In genomic region chr12:59067095-59067494, GRCm38 (mm10) we compare ENCODE assay signal across 8 mouse cellular contexts. TPM values are rescaled to one million over a fixed set of nuclear protein-coding genes. Genes with fewer than 3 reads are reported as not detected.
DNase-seq lines count a peak whose midpoint lies in the region; ATAC-seq lines count a peak whose summit lies in the region.

No protein-coding gene starts in this region.

- H3K27ac ChIP-seq in heart, embryonic 12.5 days (ENCODE audit: poor library complexity, severe bottlenecking): peak overlapping the region; percentile 70
- peak overlapping the region; percentile 85 for H3K27ac ChIP-seq in forebrain, embryonic 16.5 days (ENCODE audit: low read length)
- H3K27ac ChIP-seq in liver, embryonic 12.5 days: peak overlapping the region; percentile 88
- H3K27ac ChIP-seq in neural tube, embryonic 14.5 days (ENCODE audit: low read depth, low read length): peak overlapping the region; percentile 88

- peak; percentile 58 for ATAC-seq in heart, embryonic 12.5 days (ENCODE audit: insufficient number of reproducible peaks, low FRiP score)
- no peak; the same call in 1 of the 2 replicates for ATAC-seq in forebrain, embryonic 16.5 days
- peak; percentile 46 for ATAC-seq in liver, embryonic 12.5 days
- ATAC-seq in neural tube, embryonic 14.5 days (ENCODE audit: low read depth): peak; percentile 64

- H3K4me2 ChIP-seq in heart, embryonic 12.5 days: peak overlapping the region; percentile 85
- peak overlapping the region; percentile 93 for H3K4me2 ChIP-seq in forebrain, embryonic 16.5 days (ENCODE audit: low read length)
- peak overlapping the region; percentile 86 for H3K4me2 ChIP-seq in liver, embryonic 12.5 days
- H3K4me2 ChIP-seq in neural tube, embryonic 14.5 days (ENCODE audit: low read depth, low read length): peak overlapping the region; percentile 81

- peak overlapping the region; percentile 98 for H3K9ac ChIP-seq in heart, embryonic 12.5 days
- H3K9ac ChIP-seq in forebrain, embryonic 16.5 days (replicated peaks; ENCODE audit: low read depth, low read length): peak overlapping the region; percentile 99
- H3K9ac ChIP-seq in liver, embryonic 12.5 days: peak overlapping the region; percentile 94
- H3K9ac ChIP-seq in neural tube, embryonic 14.5 days (replicated peaks; ENCODE audit: low read depth, low read length): peak overlapping the region; percentile 98

- DNase-seq in heart, adult 18-20 months: no peak
- peak; percentile 36 for DNase-seq in R1 (ENCODE audit: low read depth, low spot score)
- DNase-seq in gastrocnemius, postnatal 25 days: no peak
- DNase-seq in layer of hippocampus, postnatal 36 days: no peak

- H3K36me3 ChIP-seq in heart, embryonic 12.5 days: peaks cover 36% of the 10 kb centered on the region
- peaks cover 27% of the 10 kb centered on the region for H3K36me3 ChIP-seq in forebrain, embryonic 16.5 days (ENCODE audit: control insufficient read depth, insufficient read depth)
- peaks cover 41% of the 10 kb centered on the region for H3K36me3 ChIP-seq in liver, embryonic 12.5 days
- H3K36me3 ChIP-seq in neural tube, embryonic 14.5 days (ENCODE audit: control insufficient read depth, insufficient read depth, low read length): peaks cover 29% of the 10 kb centered on the region

- under 1% methylated on average over 40 of the region's 41 CpGs for WGBS in heart, embryonic 12.5 days
- under 1% methylated on average over 30 of the region's 41 CpGs for WGBS in forebrain, embryonic 16.5 days
- under 1% methylated on average over 41 of the region's 41 CpGs for WGBS in liver, embryonic 12.5 days (ENCODE audit: insufficient replicate concordance)
- WGBS in neural tube, embryonic 14.5 days: under 1% methylated on average over 40 of the region's 41 CpGs

- no peaks in the 10 kb centered on the region for H3K27me3 ChIP-seq in heart, embryonic 12.5 days (replicated peaks)
- no peaks in the 10 kb centered on the region for H3K27me3 ChIP-seq in forebrain, embryonic 16.5 days (replicated peaks; ENCODE audit: control insufficient read depth, insufficient read depth, low read length)
- no peaks in the 10 kb centered on the region; the same call in 1 of the 2 replicates for H3K27me3 ChIP-seq in liver, embryonic 12.5 days (replicated peaks)
- no peaks in the 10 kb centered on the region for H3K27me3 ChIP-seq in neural tube, embryonic 14.5 days (ENCODE audit: control insufficient read depth, insufficient read depth, low read length)

- peak overlapping the region; percentile 70 for H3K4me3 ChIP-seq in heart, embryonic 12.5 days
- peak overlapping the region; percentile 99 for H3K4me3 ChIP-seq in forebrain, embryonic 16.5 days (replicated peaks; ENCODE audit: low read length)
- peak overlapping the region; percentile 96 for H3K4me3 ChIP-seq in liver, embryonic 12.5 days
- H3K4me3 ChIP-seq in neural tube, embryonic 14.5 days (ENCODE audit: low read depth, low read length): peak overlapping the region; percentile 97

- peaks cover 10% of the 10 kb centered on the region; the same call in 1 of the 2 replicates for H3K4me1 ChIP-seq in heart, embryonic 12.5 days (replicated peaks)
- peaks cover 10% of the 10 kb centered on the region for H3K4me1 ChIP-seq in forebrain, embryonic 16.5 days (replicated peaks; ENCODE audit: control insufficient read depth, insufficient read depth, low read length)
- H3K4me1 ChIP-seq in liver, embryonic 12.5 days: peaks cover 25% of the 10 kb centered on the region
- H3K4me1 ChIP-seq in neural tube, embryonic 14.5 days (ENCODE audit: control insufficient read depth, insufficient read depth, low read length): peaks cover 4% of the 10 kb centered on the region; the same call in 1 of the 2 replicates

- no peaks in the 10 kb centered on the region for H3K9me3 ChIP-seq in heart, embryonic 12.5 days (replicated peaks)
- no peaks in the 10 kb centered on the region for H3K9me3 ChIP-seq in forebrain, embryonic 16.5 days (ENCODE audit: control insufficient read depth, low read length)
- no peaks in the 10 kb centered on the region for H3K9me3 ChIP-seq in liver, embryonic 12.5 days (replicated peaks)
- H3K9me3 ChIP-seq in neural tube, embryonic 14.5 days (ENCODE audit: control insufficient read depth, low read length): no peaks in the 10 kb centered on the region

RNA-seq across cellular contexts. Expression of gene Pnn, which starts 0.4 kb away (rescaled TPM):
- polyA plus RNA-seq in heart, embryonic 12.5 days (2016; fragmentation: Nextera tagmentation; extraction: Ambion mirVana): 73.4 and 78.0 TPM in 2 replicates
- total RNA-seq in heart, adult 18-20 months (2021): 10 to 100 TPM; 24.4 to 26.9 TPM
- 93.7 and 94.9 TPM in 2 replicates for polyA plus RNA-seq in forebrain, embryonic 16.5 days (2015; fragmentation: Nextera tagmentation; extraction: Ambion mirVana)
- polyA plus RNA-seq in liver, embryonic 12.5 days (2016; fragmentation: Nextera tagmentation; extraction: Ambion mirVana): 68.6 and 69.4 TPM in 2 replicates
- 77.4 and 86.2 TPM in 2 replicates for polyA plus RNA-seq in neural tube, embryonic 14.5 days (2014; fragmentation: Nextera tagmentation; extraction: Ambion mirVana)
- 10 to 100 TPM; 15.0 to 15.8 TPM for total RNA-seq in gastrocnemius, postnatal 25 days (2021)
- total RNA-seq in layer of hippocampus, postnatal 36 days (2021): 10 to 100 TPM; 63.5 to 69.8 TPM

RNA-seq across cellular contexts. Expression of gene Trappc6b, which starts 5.8 kb away (rescaled TPM):
- 80.4 and 83.2 TPM in 2 replicates for polyA plus RNA-seq in heart, embryonic 12.5 days (2016; fragmentation: Nextera tagmentation; extraction: Ambion mirVana)
- 10 to 100 TPM; 74.0 to 80.0 TPM for total RNA-seq in heart, adult 18-20 months (2021)
- 153 and 164 TPM in 2 replicates for polyA plus RNA-seq in forebrain, embryonic 16.5 days (2015; fragmentation: Nextera tagmentation; extraction: Ambion mirVana)
- polyA plus RNA-seq in liver, embryonic 12.5 days (2016; fragmentation: Nextera tagmentation; extraction: Ambion mirVana): 54.4 and 55.3 TPM in 2 replicates
- polyA plus RNA-seq in neural tube, embryonic 14.5 days (2014; fragmentation: Nextera tagmentation; extraction: Ambion mirVana): 123 and 129 TPM in 2 replicates
- total RNA-seq in gastrocnemius, postnatal 25 days (2021): 10 to 100 TPM; 35.4 to 45.8 TPM
- total RNA-seq in layer of hippocampus, postnatal 36 days (2021): 100 to 1,000 TPM; 112 to 117 TPM

RNA-seq across cellular contexts. Expression of gene Mia2, which starts 28.5 kb away (rescaled TPM):
- 46.2 and 48.5 TPM in 2 replicates for polyA plus RNA-seq in heart, embryonic 12.5 days (2016; fragmentation: Nextera tagmentation; extraction: Ambion mirVana)
- total RNA-seq in heart, adult 18-20 months (2021): 100 to 1,000 TPM in 1 of 2 experiments, 10 to 100 TPM in 1; 91.4 to 103 TPM
- 33.0 and 41.5 TPM in 2 replicates for polyA plus RNA-seq in forebrain, embryonic 16.5 days (2015; fragmentation: Nextera tagmentation; extraction: Ambion mirVana)
- polyA plus RNA-seq in liver, embryonic 12.5 days (2016; fragmentation: Nextera tagmentation; extraction: Ambion mirVana): 52.6 and 59.3 TPM in 2 replicates
- 38.9 and 41.4 TPM in 2 replicates for polyA plus RNA-seq in neural tube, embryonic 14.5 days (2014; fragmentation: Nextera tagmentation; extraction: Ambion mirVana)
- 10 to 100 TPM; 88.3 to 97.4 TPM for total RNA-seq in gastrocnemius, postnatal 25 days (2021)
- 10 to 100 TPM; 45.1 to 55.6 TPM for total RNA-seq in layer of hippocampus, postnatal 36 days (2021)

RNA-seq across cellular contexts. Expression of gene Gemin2, which starts 53.9 kb away (rescaled TPM):
- polyA plus RNA-seq in heart, embryonic 12.5 days (2016; fragmentation: Nextera tagmentation; extraction: Ambion mirVana): 25.4 and 25.9 TPM in 2 replicates
- total RNA-seq in heart, adult 18-20 months (2021): 1 to 10 TPM; 6.0 to 6.1 TPM
- polyA plus RNA-seq in forebrain, embryonic 16.5 days (2015; fragmentation: Nextera tagmentation; extraction: Ambion mirVana): 14.7 and 15.2 TPM in 2 replicates
- polyA plus RNA-seq in liver, embryonic 12.5 days (2016; fragmentation: Nextera tagmentation; extraction: Ambion mirVana): 27.3 and 28.2 TPM in 2 replicates
- 11.9 and 15.2 TPM in 2 replicates for polyA plus RNA-seq in neural tube, embryonic 14.5 days (2014; fragmentation: Nextera tagmentation; extraction: Ambion mirVana)
- 1 to 10 TPM; 3.8 to 4.4 TPM for total RNA-seq in gastrocnemius, postnatal 25 days (2021)
- total RNA-seq in layer of hippocampus, postnatal 36 days (2021): 10 to 100 TPM; 10.0 to 10.4 TPM

RNA-seq across cellular contexts. Expression of gene Sec23a, which starts 55.3 kb away (rescaled TPM):
- polyA plus RNA-seq in heart, embryonic 12.5 days (2016; fragmentation: Nextera tagmentation; extraction: Ambion mirVana): 93.0 and 97.1 TPM in 2 replicates
- total RNA-seq in heart, adult 18-20 months (2021): 10 to 100 TPM; 42.9 to 44.3 TPM
- 105 and 121 TPM in 2 replicates for polyA plus RNA-seq in forebrain, embryonic 16.5 days (2015; fragmentation: Nextera tagmentation; extraction: Ambion mirVana)
- polyA plus RNA-seq in liver, embryonic 12.5 days (2016; fragmentation: Nextera tagmentation; extraction: Ambion mirVana): 31.2 and 32.5 TPM in 2 replicates
- polyA plus RNA-seq in neural tube, embryonic 14.5 days (2014; fragmentation: Nextera tagmentation; extraction: Ambion mirVana): 127 and 139 TPM in 2 replicates
- total RNA-seq in gastrocnemius, postnatal 25 days (2021): 10 to 100 TPM; 44.4 to 46.0 TPM
- 100 to 1,000 TPM in 1 of 2 experiments, 10 to 100 TPM in 1; 97.2 to 101 TPM for total RNA-seq in layer of hippocampus, postnatal 36 days (2021)
